Mouse (Mus musculus) olfactory bulb, adult 2 months (tissue): ENCODE data around the gene Ppp6r3. TPM values are rescaled to one million over a fixed set of nuclear protein-coding genes. Genes with fewer than 3 reads are reported as not detected.

Experiments
- H3K27ac ChIP-seq: fragments of 200-500 bp; 2 replicates; pipeline ENCODE4 v1.5.1; 2012; ENCODE audit warnings: low read depth, low read length; ENCODE audit not compliant: insufficient read depth
- H3K4me1 ChIP-seq: fragments of 200-500 bp; 2 replicates; pipeline ENCODE4 v1.6.1; 2012; ENCODE audit warnings: low read length; ENCODE audit not compliant: control insufficient read depth, insufficient read depth
- H3K4me3 ChIP-seq: fragments of 200-500 bp; 2 replicates; pipeline ENCODE4 v1.5.1; 2012; ENCODE audit warnings: mild to moderate bottlenecking, low read depth, low read length, moderate library complexity; ENCODE audit not compliant: insufficient read depth
- CTCF ChIP-seq: fragments of 200-500 bp; IDR thresholded peaks from 2 replicates; pipeline ENCODE4 v1.5.1; 2012; ENCODE audit warnings: low read depth, mild to moderate bottlenecking, low read length, moderate library complexity; ENCODE audit not compliant: insufficient read depth
- POLR2A ChIP-seq: fragments of 200-500 bp; IDR thresholded peaks from 2 replicates; pipeline ENCODE4 v1.6.1; 2012; ENCODE audit warnings: mild to moderate bottlenecking, low read depth, low read length, moderate library complexity; ENCODE audit not compliant: insufficient read depth
- WGBS: fragments of 180-500 bp; shearing (Covaris S2); methylation state at CpG from one replicate; pipeline ENCODE4 v1.1.7; 2018; 5-methylcytosine and 5-hydroxymethylcytosine counted together
- polyA plus RNA-seq: library from polyadenylated mRNA; stranded (reverse); fragments of >200 nt; gene quantifications from 2 replicates; pipeline ENCODE4 v1.2.4, GENCODE M21; 2012; ENCODE audit warnings: low replicate concordance; ENCODE audit not compliant: missing spikeins, insufficient read depth, insufficient read length

Gene Ppp6r3
- polyA plus RNA-seq, 1 experiment = not detected

GRCm38 (mm10) chr19:3422488-3422887 is 153.1 kb downstream of the Ppp6r3 start:
- Histone ChIP-seq H3K4me1 (peaks cover 11% of the 10 kb centered on the region), H3K4me3 (no peak overlapping the region), H3K27ac (no peak overlapping the region)
- no peak for TF ChIP-seq CTCF
- no peak for TF ChIP-seq POLR2A
- WGBS = 52% methylated on average over 6 of the region's 6 CpGs

GRCm38 (mm10) chr19:3419251-3419650 is 156.3 kb downstream of the Ppp6r3 start:
- Histone ChIP-seq H3K4me3 (no peak overlapping the region), H3K27ac (no peak overlapping the region), H3K4me1 (peaks cover 15% of the 10 kb centered on the region)
- WGBS = 33% methylated on average over 5 of the region's 5 CpGs
- peak; percentile 26; the same call in 1 of the 2 replicates for TF ChIP-seq CTCF
- TF ChIP-seq POLR2A = no peak

- TF ChIP-seq CTCF = no peak
- TF ChIP-seq POLR2A = no peak
- H3K27ac ChIP-seq = no peak within 1 kb of the TSS
- H3K4me3 ChIP-seq = peak within 1 kb of the TSS; percentile 13; the same call in 1 of the 2 replicates
- peaks cover 12% of the 10 kb centered on the region for H3K4me1 ChIP-seq
- WGBS = 6% methylated on average over 37 of the region's 37 CpGs
Measured at GRCm38 (mm10) chr19:3414268-3414733, 161.2 kb downstream of the Ppp6r3 start, which contains the start of gene Gal. Gene Gal, minus strand, starts transcription at chr19:3414544.

GRCm38 (mm10) chr19:3405531-3406281 is 169.8 kb downstream of the Ppp6r3 start:
- Histone ChIP-seq H3K27ac (no peak overlapping the region), H3K4me1 (no peaks in the 10 kb centered on the region), H3K4me3 (no peak overlapping the region)
- 71% methylated on average over 1 of the region's 1 CpGs for WGBS
- no peak for TF ChIP-seq CTCF
- TF ChIP-seq POLR2A = no peak

Other genes with a start within 250 kb of the Ppp6r3 start
- gene Tesmin, start 186.9 kb downstream of the Ppp6r3 start, polyA plus RNA-seq = not detected in 2 replicates
- gene Gal, start 161.2 kb downstream of the Ppp6r3 start, polyA plus RNA-seq = not detected in 2 replicates
- not detected in 2 replicates for gene Lrp5, start 110.8 kb upstream of the Ppp6r3 start, polyA plus RNA-seq
- not detected in 2 replicates for gene 1810055G02Rik, start 132.5 kb upstream of the Ppp6r3 start, polyA plus RNA-seq
- 90.0 TPM in 1 of 2 replicates, not detected in the other for gene Kmt5b, start 191.7 kb upstream of the Ppp6r3 start, polyA plus RNA-seq